Mouse (Mus musculus): Measurements from ENCODE around the gene Hecw2. TPM values are rescaled to one million over a fixed set of nuclear protein-coding genes. Genes with fewer than 3 reads are reported as not detected.

The Hecw2 gene
- polyA plus RNA-seq, 2 experiments: 2.2 to 2.8 TPM

DNA sequence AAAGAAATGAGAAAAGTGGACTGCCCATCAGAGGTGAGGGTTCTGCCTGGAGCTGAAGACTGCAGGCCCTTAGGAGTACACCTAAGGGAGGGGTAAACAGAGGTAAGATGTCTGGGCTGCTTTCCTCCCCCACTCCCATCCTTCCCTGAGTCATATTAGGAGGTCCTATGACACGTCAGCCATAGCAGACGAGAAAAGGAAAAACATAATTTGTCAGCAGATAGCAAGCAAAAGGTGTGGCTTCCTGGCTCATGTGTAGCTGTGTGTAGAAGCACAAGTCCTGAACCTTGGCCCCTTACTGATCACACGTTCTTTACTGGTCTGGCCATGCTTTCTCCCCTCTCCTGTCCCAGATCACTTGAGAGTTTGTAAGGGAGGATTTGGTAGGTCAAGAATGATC, 397.2 kb downstream of the Hecw2 start:
- Histone ChIP-seq H3K4me3 (replicated peaks; ENCODE audit: low read length) (no peak overlapping the region), H3K27ac (replicated peaks; ENCODE audit: low read depth, low read length) (no peak overlapping the region), H3K4me2 (replicated peaks; ENCODE audit: low read depth, low read length, severe bottlenecking) (no peak overlapping the region), H3K9me3 (ENCODE audit: control insufficient read depth, low read length) (no peaks in the 10 kb centered on the region), H3K9ac (ENCODE audit: low read depth, low read length, severe bottlenecking) (no peak overlapping the region), H3K4me1 (ENCODE audit: control insufficient read depth, insufficient read depth, low read length) (no peaks in the 10 kb centered on the region), H3K36me3 (ENCODE audit: control insufficient read depth, insufficient read depth, low read length) (no peaks in the 10 kb centered on the region), H3K27me3 (ENCODE audit: control insufficient read depth, insufficient read depth, low read length) (no peaks in the 10 kb centered on the region)
- ATAC-seq (ENCODE audit: low FRiP score, low read depth): no peak
- 80% methylated on average over 3 of the region's 3 CpGs for WGBS
- TF ChIP-seq POLR2A (IDR thresholded peaks at IDR 0.05; ENCODE audit: borderline replicate concordance, extremely low read depth, insufficient read depth, insufficient read length): no peak
- no peak for DNase-seq (ENCODE audit: low spot score)

DNA sequence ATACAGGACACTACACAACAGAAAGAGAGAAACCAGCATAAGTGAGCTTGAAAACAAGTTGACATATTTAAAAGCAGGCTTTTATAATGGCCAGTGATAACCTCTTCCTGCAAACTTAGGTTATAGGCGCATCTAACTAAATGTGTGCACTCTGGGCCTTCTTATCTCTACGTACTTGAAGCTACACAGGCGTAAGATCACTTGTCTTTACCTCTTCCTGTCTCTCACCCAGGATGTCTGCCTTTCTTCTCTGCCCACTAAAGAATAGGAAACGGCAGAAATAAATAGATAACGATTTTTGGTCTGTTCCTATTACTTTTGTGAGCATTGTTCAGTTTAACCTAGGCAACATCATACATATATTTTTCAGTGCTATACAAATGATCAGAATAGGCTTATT, 397.9 kb downstream of the Hecw2 start:
- no peak for TF ChIP-seq POLR2A (IDR thresholded peaks at IDR 0.05; ENCODE audit: borderline replicate concordance, extremely low read depth, insufficient read depth, insufficient read length)
- no peaks in the 10 kb centered on the region for H3K36me3 ChIP-seq (ENCODE audit: control insufficient read depth, insufficient read depth, low read length)
- H3K4me3 ChIP-seq (replicated peaks; ENCODE audit: low read length): no peak overlapping the region
- H3K4me1 ChIP-seq (ENCODE audit: control insufficient read depth, insufficient read depth, low read length): no peaks in the 10 kb centered on the region
- DNase-seq (ENCODE audit: low spot score): no peak
- no peak overlapping the region for H3K4me2 ChIP-seq (replicated peaks; ENCODE audit: low read depth, low read length, severe bottlenecking)
- H3K9ac ChIP-seq (ENCODE audit: low read depth, low read length, severe bottlenecking): no peak overlapping the region
- H3K27me3 ChIP-seq (ENCODE audit: control insufficient read depth, insufficient read depth, low read length): no peaks in the 10 kb centered on the region
- ATAC-seq (ENCODE audit: low FRiP score, low read depth): no peak
- no peak overlapping the region for H3K27ac ChIP-seq (replicated peaks; ENCODE audit: low read depth, low read length)
- H3K9me3 ChIP-seq (ENCODE audit: control insufficient read depth, low read length): no peaks in the 10 kb centered on the region
- WGBS: 86% methylated on average over 5 of the region's 5 CpGs

DNA sequence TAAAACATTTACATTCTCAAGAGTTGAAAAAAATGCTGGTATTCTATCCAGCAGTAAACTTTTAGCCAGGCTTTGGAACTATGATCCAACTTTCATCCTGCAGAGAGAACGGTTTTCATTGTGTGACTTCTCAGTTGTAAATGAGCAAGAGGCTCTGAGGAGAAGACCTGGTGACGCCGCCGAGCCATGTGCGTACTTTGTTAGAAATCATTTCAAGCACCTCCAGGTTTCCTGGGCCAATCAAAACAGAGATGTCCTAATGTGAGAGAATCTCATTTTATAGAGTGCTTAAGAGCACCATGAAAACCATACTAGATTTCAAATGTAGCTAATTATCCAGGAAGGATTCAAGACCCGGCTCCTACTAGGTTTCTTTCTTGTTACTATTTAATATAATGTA, 398.7 kb downstream of the Hecw2 start:
- 66% methylated on average over 6 of the region's 6 CpGs for WGBS
- H3K4me2 ChIP-seq (replicated peaks; ENCODE audit: low read depth, low read length, severe bottlenecking): no peak overlapping the region
- ATAC-seq (ENCODE audit: low FRiP score, low read depth): no peak

DNA sequence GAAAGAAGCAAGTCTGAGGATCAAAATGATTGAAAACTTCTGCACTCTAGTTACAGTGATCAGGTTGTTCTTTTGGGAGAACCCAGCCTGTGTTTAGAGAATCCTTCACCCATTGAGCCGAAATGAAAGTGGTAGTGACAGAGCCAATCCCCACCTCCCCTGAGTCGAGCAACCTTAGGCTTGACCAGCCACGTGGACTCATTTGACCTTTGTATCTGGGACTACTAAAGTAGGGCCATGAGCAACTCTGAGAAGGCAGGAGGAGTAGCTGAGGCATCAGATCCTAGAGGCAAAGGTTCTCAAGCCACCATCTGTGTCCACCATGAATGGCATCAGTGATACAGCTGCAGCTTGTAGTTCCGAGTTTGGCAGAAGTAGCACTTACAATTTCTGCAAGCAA, 399.4 kb downstream of the Hecw2 start:
- no peaks in the 10 kb centered on the region for H3K4me1 ChIP-seq (ENCODE audit: control insufficient read depth, insufficient read depth, low read length)
- no peak for TF ChIP-seq POLR2A (IDR thresholded peaks at IDR 0.05; ENCODE audit: borderline replicate concordance, extremely low read depth, insufficient read depth, insufficient read length)
- H3K27me3 ChIP-seq (ENCODE audit: control insufficient read depth, insufficient read depth, low read length): no peaks in the 10 kb centered on the region
- ATAC-seq (ENCODE audit: low FRiP score, low read depth): no peak
- WGBS: 88% methylated on average over 4 of the region's 4 CpGs
- H3K4me2 ChIP-seq (replicated peaks; ENCODE audit: low read depth, low read length, severe bottlenecking): no peak overlapping the region
- H3K9ac ChIP-seq (ENCODE audit: low read depth, low read length, severe bottlenecking): no peak overlapping the region
- H3K4me3 ChIP-seq (replicated peaks; ENCODE audit: low read length): no peak overlapping the region
- no peaks in the 10 kb centered on the region for H3K36me3 ChIP-seq (ENCODE audit: control insufficient read depth, insufficient read depth, low read length)
- H3K27ac ChIP-seq (replicated peaks; ENCODE audit: low read depth, low read length): no peak overlapping the region
- no peak for DNase-seq (ENCODE audit: low spot score)
- no peaks in the 10 kb centered on the region for H3K9me3 ChIP-seq (ENCODE audit: control insufficient read depth, low read length)

More for the DNA sequence above, 398.7 kb downstream of the Hecw2 start:
- DNase-seq (ENCODE audit: low spot score): no peak
- no peaks in the 10 kb centered on the region for H3K9me3 ChIP-seq (ENCODE audit: control insufficient read depth, low read length)
- H3K4me1 ChIP-seq (ENCODE audit: control insufficient read depth, insufficient read depth, low read length): no peaks in the 10 kb centered on the region
- no peaks in the 10 kb centered on the region for H3K27me3 ChIP-seq (ENCODE audit: control insufficient read depth, insufficient read depth, low read length)
- H3K9ac ChIP-seq (ENCODE audit: low read depth, low read length, severe bottlenecking): no peak overlapping the region
- TF ChIP-seq POLR2A (IDR thresholded peaks at IDR 0.05; ENCODE audit: borderline replicate concordance, extremely low read depth, insufficient read depth, insufficient read length): no peak
- H3K4me3 ChIP-seq (replicated peaks; ENCODE audit: low read length): no peak overlapping the region
- no peaks in the 10 kb centered on the region for H3K36me3 ChIP-seq (ENCODE audit: control insufficient read depth, insufficient read depth, low read length)
- H3K27ac ChIP-seq (replicated peaks; ENCODE audit: low read depth, low read length): no peak overlapping the region

DNA sequence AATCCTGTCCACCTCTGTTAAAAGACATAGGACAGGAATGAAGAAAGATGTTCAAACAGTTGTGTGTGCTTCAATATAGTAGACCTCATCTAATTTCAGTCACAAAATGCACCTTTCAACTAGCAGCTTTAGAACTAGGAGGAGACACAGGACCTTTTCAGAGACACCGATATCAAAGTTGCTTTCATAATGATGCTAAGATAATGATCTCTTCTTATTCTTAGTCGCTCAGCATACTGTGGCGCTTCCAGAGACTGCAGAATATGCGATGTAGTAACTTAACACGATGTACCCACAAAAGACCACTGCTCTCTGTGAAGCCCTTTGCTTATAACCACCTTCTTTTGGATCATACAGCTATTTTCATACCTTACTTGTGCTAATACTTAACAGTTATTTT, 399.9 kb downstream of the Hecw2 start:
- H3K4me3 ChIP-seq (replicated peaks; ENCODE audit: low read length): no peak overlapping the region
- WGBS: 95% methylated on average over 5 of the region's 5 CpGs
- no peaks in the 10 kb centered on the region for H3K4me1 ChIP-seq (ENCODE audit: control insufficient read depth, insufficient read depth, low read length)
- TF ChIP-seq POLR2A (IDR thresholded peaks at IDR 0.05; ENCODE audit: borderline replicate concordance, extremely low read depth, insufficient read depth, insufficient read length): no peak
- ATAC-seq (ENCODE audit: low FRiP score, low read depth) (no peak), DNase-seq (ENCODE audit: low spot score) (no peak)
- H3K4me2 ChIP-seq (replicated peaks; ENCODE audit: low read depth, low read length, severe bottlenecking): no peak overlapping the region
- H3K27ac ChIP-seq (replicated peaks; ENCODE audit: low read depth, low read length): no peak overlapping the region
- H3K9ac ChIP-seq (ENCODE audit: low read depth, low read length, severe bottlenecking): no peak overlapping the region
- H3K36me3 ChIP-seq (ENCODE audit: control insufficient read depth, insufficient read depth, low read length): no peaks in the 10 kb centered on the region
- no peaks in the 10 kb centered on the region for H3K9me3 ChIP-seq (ENCODE audit: control insufficient read depth, low read length)
- H3K27me3 ChIP-seq (ENCODE audit: control insufficient read depth, insufficient read depth, low read length): no peaks in the 10 kb centered on the region

DNA sequence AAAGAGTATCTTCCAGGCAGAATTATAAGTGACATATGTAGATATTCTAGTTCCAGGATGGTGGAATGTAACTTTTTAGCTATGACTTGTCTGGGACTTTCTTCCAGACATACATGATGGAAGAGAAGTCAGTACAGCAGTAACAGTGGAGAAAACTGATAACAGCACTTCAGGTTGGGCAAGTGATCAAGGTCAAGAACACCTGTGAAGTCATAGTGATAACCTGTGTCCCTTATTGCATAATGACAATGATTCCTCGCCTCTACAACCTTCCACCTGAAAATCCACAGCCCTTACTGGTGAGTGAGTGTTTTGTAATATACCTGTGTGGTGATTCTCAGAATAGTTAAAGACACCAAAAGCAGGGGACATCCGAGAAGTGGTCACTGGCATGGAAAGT, 400.7 kb downstream of the Hecw2 start:
- DNase-seq (ENCODE audit: low spot score) (no peak), ATAC-seq (ENCODE audit: low FRiP score, low read depth) (no peak)
- no peaks in the 10 kb centered on the region for H3K36me3 ChIP-seq (ENCODE audit: control insufficient read depth, insufficient read depth, low read length)
- H3K4me2 ChIP-seq (replicated peaks; ENCODE audit: low read depth, low read length, severe bottlenecking): no peak overlapping the region
- no peak for TF ChIP-seq POLR2A (IDR thresholded peaks at IDR 0.05; ENCODE audit: borderline replicate concordance, extremely low read depth, insufficient read depth, insufficient read length)
- H3K9me3 ChIP-seq (ENCODE audit: control insufficient read depth, low read length): no peaks in the 10 kb centered on the region
- no peak overlapping the region for H3K27ac ChIP-seq (replicated peaks; ENCODE audit: low read depth, low read length)
- no peaks in the 10 kb centered on the region for H3K27me3 ChIP-seq (ENCODE audit: control insufficient read depth, insufficient read depth, low read length)
- no peak overlapping the region for H3K4me3 ChIP-seq (replicated peaks; ENCODE audit: low read length)
- no peaks in the 10 kb centered on the region for H3K4me1 ChIP-seq (ENCODE audit: control insufficient read depth, insufficient read depth, low read length)
- WGBS: 86% methylated on average over 2 of the region's 2 CpGs
- H3K9ac ChIP-seq (ENCODE audit: low read depth, low read length, severe bottlenecking): no peak overlapping the region

All from limb, embryonic 14.5 days (tissue).